Mouse (Mus musculus): ENCODE results near the gene Ccdc34.
"Not testable (repeated sequence)": the region's sequence is repeated elsewhere in the genome, so short reads cannot be mapped to it uniquely, and the experiment has no call there.

Ccdc34 gene

GRCm38 (mm10) chr2:110082975-110083374, 65.4 kb downstream of the Ccdc34 start:
- no peak for DNase-seq

- no peak for DNase-seq
Observed at GRCm38 (mm10) chr2:110085701-110086143, 68.1 kb downstream of the Ccdc34 start.

- DNase-seq = no peak
Observed at GRCm38 (mm10) chr2:110114133-110114532, 96.5 kb downstream of the Ccdc34 start.

- DNase-seq = no peak
Observed at GRCm38 (mm10) chr2:110129396-110129795, 111.8 kb downstream of the Ccdc34 start.

GRCm38 (mm10) chr2:110131573-110131972, 114.0 kb downstream of the Ccdc34 start:
- DNase-seq = no peak

GRCm38 (mm10) chr2:110133356-110134115, 115.9 kb downstream of the Ccdc34 start:
- no peak for DNase-seq

- no peak for DNase-seq
Observed at GRCm38 (mm10) chr2:110134765-110135594, 117.4 kb downstream of the Ccdc34 start.

GRCm38 (mm10) chr2:110137291-110137690, 119.7 kb downstream of the Ccdc34 start:
- DNase-seq = no peak

- DNase-seq = no peak
Observed at GRCm38 (mm10) chr2:110138096-110138495, 120.5 kb downstream of the Ccdc34 start.

- not testable (repeated sequence) for DNase-seq
Observed at GRCm38 (mm10) chr2:110147980-110148379, 130.4 kb downstream of the Ccdc34 start.

- no peak for DNase-seq
Observed at GRCm38 (mm10) chr2:110149246-110149645, 131.6 kb downstream of the Ccdc34 start.

- no peak for DNase-seq
Observed at GRCm38 (mm10) chr2:110156321-110156720, 138.7 kb downstream of the Ccdc34 start.

GRCm38 (mm10) chr2:110165003-110165402, 147.4 kb downstream of the Ccdc34 start:
- DNase-seq = no peak

- DNase-seq = no peak
Observed at GRCm38 (mm10) chr2:110167694-110168093, 150.1 kb downstream of the Ccdc34 start.

GRCm38 (mm10) chr2:110168361-110168760, 150.7 kb downstream of the Ccdc34 start:
- no peak for DNase-seq

- no peak for DNase-seq
Observed at GRCm38 (mm10) chr2:110172456-110172855, 154.8 kb downstream of the Ccdc34 start.

- DNase-seq = no peak
Observed at GRCm38 (mm10) chr2:110173818-110174247, 156.2 kb downstream of the Ccdc34 start.

GRCm38 (mm10) chr2:110176761-110177400, 159.3 kb downstream of the Ccdc34 start:
- DNase-seq = no peak

- no peak for DNase-seq
Observed at GRCm38 (mm10) chr2:110177406-110177805, 159.8 kb downstream of the Ccdc34 start.

GRCm38 (mm10) chr2:110177879-110178278, 160.3 kb downstream of the Ccdc34 start:
- DNase-seq = peak; percentile 37

- peak; percentile 27 for DNase-seq
Observed at GRCm38 (mm10) chr2:110179669-110180315, 162.2 kb downstream of the Ccdc34 start.

- no peak for DNase-seq
Observed at GRCm38 (mm10) chr2:110180316-110180670, 162.7 kb downstream of the Ccdc34 start.

- DNase-seq = no peak
Observed at GRCm38 (mm10) chr2:110181666-110182065, 164.0 kb downstream of the Ccdc34 start.
